Mouse (Mus musculus) megakaryocyte-erythroid progenitor cell, adult 5-6 weeks (primary cell): Measurements from ENCODE around the gene Gm595. TPM values are rescaled to one million over a fixed set of nuclear protein-coding genes. Genes with fewer than 3 reads are reported as not detected.

Experiments used
- ATAC-seq: replicated peaks from 2 replicates; pipeline ENCODE4 v1.8.0; 2016; ENCODE audit warnings: mild to moderate bottlenecking, inconsistent platforms; ENCODE audit not compliant: severe bottlenecking, poor library complexity, low FRiP score, low TSS enrichment
- total RNA-seq, 2 experiments: library from RNA; stranded (forward) in 1 of 2; stranded (reverse) in 1 of 2; fragments of 200-1000, 215-1000 nt in 1 of 2; fragments of >200 nt in 1 of 2; fragmentation: Nextera tagmentation in 1 of 2; gene quantifications; 2 replicates each; pipeline ENCODE4 v1.2.3; 2014 to 2017

Gene Gm595
- 0.33 TPM in 1 of 2 replicates, not detected in the other for total RNA-seq (2014; fragmentation: Nextera tagmentation)
- total RNA-seq (2017) = not detected in 2 replicates

DNA sequence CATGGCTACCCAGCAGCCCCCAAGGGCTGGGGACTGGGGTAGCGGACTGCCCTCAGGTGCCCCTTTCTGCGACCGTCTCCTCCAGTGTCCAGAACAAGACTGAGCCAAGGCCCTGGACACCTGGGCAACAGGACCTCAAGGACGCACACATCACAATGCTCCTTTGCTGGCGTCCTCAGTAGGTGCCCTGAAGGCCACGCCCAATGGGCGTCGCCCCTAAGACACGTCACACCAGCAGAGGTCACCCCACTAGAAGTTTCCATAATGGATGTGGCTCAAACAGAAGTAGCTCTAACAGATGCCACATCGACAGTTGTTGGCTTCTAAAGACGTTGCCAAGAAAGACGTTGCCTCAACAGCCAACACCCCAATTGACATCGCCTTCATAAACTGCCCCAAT lies at the start of gene Gm595:
Gm595 (minus strand) TSS at position 101 of the 400 bp plus-strand sequence.
- no peak for ATAC-seq

DNA sequence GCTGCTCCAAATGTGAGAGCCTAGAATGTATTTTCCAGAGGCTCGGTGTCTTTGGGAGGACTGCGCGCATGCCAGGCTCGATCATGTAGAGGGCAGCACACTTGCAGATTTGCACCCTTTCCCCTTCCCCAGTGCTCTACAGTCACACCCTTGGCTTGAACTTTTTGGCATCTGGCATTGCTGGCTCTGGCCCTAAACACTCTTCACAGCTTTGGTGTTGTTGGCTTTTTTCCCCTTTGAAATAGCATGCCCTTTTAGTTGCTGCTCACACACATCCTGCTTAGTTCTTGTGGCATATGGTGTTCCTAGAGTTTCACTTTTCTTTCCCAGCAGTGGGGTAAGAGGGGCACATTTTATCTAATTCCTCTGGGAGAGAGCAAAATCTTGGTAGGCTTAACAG lies 30.9 kb upstream of the Gm595 start:
- no peak for ATAC-seq

DNA sequence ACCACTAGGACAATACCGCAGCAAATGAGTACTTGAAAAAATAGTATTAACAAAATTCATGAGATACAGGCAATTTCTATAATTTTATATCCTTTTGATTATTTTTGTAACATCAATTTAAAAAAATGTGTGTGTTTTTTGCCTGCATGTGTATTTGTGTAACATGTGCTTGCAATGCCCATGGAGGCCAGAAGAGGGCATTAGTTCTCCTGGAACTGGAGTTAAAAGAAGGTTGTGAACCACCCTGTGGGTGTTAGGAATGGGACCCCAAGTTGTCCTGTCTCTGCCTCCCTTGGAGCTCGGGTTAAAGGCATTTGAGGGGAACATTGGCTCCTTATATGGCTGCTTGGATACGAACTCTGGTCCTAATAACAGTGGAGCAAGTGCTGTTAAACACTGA lies 26.2 kb upstream of the Gm595 start:
- ATAC-seq = no peak

GRCm38 (mm10) chrX:48899555-48899954 lies 22.0 kb upstream of the Gm595 start:
- ATAC-seq = no peak

DNA sequence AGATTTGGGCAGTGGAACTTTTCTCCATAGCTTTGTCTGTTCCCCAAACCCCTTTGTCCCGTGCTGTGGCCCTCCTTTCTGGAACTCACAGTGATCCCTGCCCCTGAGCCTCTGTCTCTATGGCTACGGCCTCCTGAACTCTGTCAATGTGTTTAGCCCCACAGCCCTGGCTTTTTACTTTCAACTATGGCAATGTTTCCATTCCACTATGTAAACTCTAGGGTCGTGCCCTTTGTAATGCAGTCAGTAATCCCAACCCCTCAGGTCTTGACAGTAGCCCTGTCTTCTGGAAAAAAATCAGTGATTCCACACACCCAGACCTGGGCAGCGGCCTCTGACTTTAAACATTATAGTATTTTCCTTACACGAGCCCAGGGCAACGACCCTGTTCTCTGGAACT lies 19.3 kb upstream of the Gm595 start:
- ATAC-seq = no peak

GRCm38 (mm10) chrX:48893946-48894345 lies 16.4 kb upstream of the Gm595 start:
- no peak for ATAC-seq

DNA sequence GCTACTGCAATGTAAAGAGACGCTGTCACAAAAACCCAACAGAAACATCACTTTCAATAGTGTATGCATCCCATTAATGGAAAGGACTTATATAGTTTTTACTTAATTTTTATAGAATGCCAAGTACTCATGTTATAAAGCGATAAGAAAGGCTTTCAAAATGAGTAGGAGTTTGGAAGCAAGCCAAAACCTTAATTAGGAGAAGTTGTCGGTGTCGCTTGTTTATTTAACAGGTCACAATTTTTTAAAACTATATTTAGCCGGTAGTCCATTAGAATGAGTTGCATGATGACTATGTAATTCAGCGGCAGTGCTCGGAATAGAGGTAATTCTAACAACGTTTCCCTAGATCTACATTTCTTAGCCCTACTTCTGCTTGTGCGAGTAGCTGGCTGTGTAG lies 12.7 kb upstream of the Gm595 start:
- no peak for ATAC-seq

DNA sequence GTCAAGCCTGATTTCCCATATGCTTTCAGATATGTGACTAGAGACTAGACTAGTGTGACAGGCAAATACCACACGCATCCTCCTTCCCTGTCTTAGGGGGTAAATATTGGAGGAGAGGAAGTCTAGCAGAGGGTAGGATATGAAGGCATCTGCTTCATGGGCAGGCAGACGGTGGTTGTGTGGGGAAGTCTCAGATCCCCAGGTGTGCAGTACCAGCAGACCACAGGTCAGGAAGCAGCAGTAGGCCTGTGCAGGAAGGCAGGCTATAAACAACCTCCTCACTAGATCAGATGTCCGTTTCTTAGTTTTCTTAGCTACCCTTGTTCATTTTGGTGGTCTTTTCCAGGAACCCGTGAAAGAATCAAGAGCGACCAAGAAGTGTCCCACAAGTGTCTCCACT lies 7.1 kb upstream of the Gm595 start:
- ATAC-seq = no peak

Other genes starting within 250 kb of the Gm595 start
- gene Gpr119, start 203.2 kb downstream of the Gm595 start, total RNA-seq (2014; fragmentation: Nextera tagmentation) = not detected in 2 replicates
- gene Gpr119, start 203.2 kb downstream of the Gm595 start, total RNA-seq (2017) = not detected in 2 replicates
- gene Rbmx2, start 182.7 kb downstream of the Gm595 start, total RNA-seq (2014; fragmentation: Nextera tagmentation) = 15.5 and 18.6 TPM in 2 replicates
- 21.1 and 21.5 TPM in 2 replicates for gene Rbmx2, start 182.7 kb downstream of the Gm595 start, total RNA-seq (2017)